Comparison of ENCODE assay signal across 29 mouse cellular contexts in the genomic region with DNA sequence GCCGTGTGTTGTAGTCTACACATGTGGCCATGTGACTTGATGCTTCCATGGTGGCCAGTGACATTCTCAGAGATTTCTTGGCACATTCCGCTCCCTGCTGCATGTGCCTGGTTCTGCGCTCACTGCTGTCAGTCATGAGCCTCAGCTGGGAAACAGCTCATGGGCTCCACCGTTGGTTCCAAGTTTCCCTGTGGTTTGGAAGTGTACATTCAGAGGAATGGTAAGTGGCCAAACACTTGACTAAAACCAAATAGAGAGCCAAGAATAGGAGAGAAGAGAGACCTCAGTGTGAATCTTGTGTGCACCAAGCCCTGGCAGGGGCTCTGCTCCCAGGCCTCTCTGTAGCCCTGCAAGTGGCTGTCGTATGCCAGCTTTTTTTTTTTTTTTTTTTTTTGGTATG. TPM values are rescaled to one million over a fixed set of nuclear protein-coding genes. Genes with fewer than 3 reads are reported as not detected.
DNase-seq lines count a peak whose midpoint lies in the region; ATAC-seq and TF ChIP-seq lines count a peak whose summit lies in the region.
"Had no signal": no experiment of that assay in that cellular context is flagged by ENCODE, and none has a peak within 500 bp of the region (broad histone marks: within the 10 kb centered on the region; RNA-seq: fewer than 3 reads in every experiment).

No protein-coding gene starts in this region.

- peak; percentile 7; the same call in 1 of the 2 replicates for TF ChIP-seq RAD21 in CH12.LX (IDR thresholded peaks at IDR 0.05; ENCODE audit: low read depth, low read length)

- no peaks in the 10 kb centered on the region for H3K36me3 ChIP-seq in embryonic facial prominence, embryonic 14.5 days (ENCODE audit: control insufficient read depth, insufficient read depth, low read length)
- H3K36me3 ChIP-seq in embryonic facial prominence, embryonic 10.5 days (replicated peaks) = peaks cover 10% of the 10 kb centered on the region; the same call in 1 of the 2 replicates
- H3K36me3 ChIP-seq in hindbrain, embryonic 16.5 days (ENCODE audit: control insufficient read depth, insufficient read depth, low read length) = no peaks in the 10 kb centered on the region
- no peaks in the 10 kb centered on the region for H3K36me3 ChIP-seq in hindbrain, embryonic 13.5 days
- peaks cover 0 to 9% of the 10 kb centered on the region in 2 experiments for H3K36me3 ChIP-seq in CH12.LX (replicated peaks in 1 of 2; ENCODE audit: control insufficient read depth in 1 of 2, insufficient read depth in 1 of 2, low read length in 1 of 2)
- no peaks in the 10 kb centered on the region for H3K36me3 ChIP-seq in lung, embryonic 15.5 days
- H3K36me3 ChIP-seq in kidney, adult 2 months (ENCODE audit: control insufficient read depth, insufficient read depth, low read length) = no peaks in the 10 kb centered on the region
- H3K36me3 ChIP-seq: forebrain, embryonic 15.5 days; liver, embryonic 13.5 days; midbrain, embryonic 15.5 days; neural tube, embryonic 13.5 days had no signal

- TF ChIP-seq CTCF in CH12.LX (conservative IDR thresholded peaks at IDR 0.05 in 1 of 2, IDR thresholded peaks at IDR 0.05 in 1 of 2; ENCODE audit: low read depth in 2 of 2, low read length in 2 of 2) = 0 out of 4 replicates have a peak, but pooled peaks of 1 of the 2 experiments have one; percentile 6
- no peak for TF ChIP-seq CTCF in kidney, adult 2 months (conservative IDR thresholded peaks at IDR 0.05; ENCODE audit: insufficient read depth, insufficient read length, low read depth, low read length)

- dilution Hi-C loops in CH12.LX (cut with MboI; ENCODE audit: extremely low pct_ligation_motif_present, extremely low pct_unique_long_range_greater_than_20kb, low sequenced_read_pairs) = no loop called here

- in situ Hi-C loops in CH12.LX (cut with MboI; ENCODE audit: low pct_ligation_motif_present, low pct_unique_long_range_greater_than_20kb, low sequenced_read_pairs) = loop anchor here (5.0 to 10.0 kb wide), 2 partner anchors 55 to 98 kb away; no protein-coding TSS in a partner anchor

- 73% methylated on average over 5 of the region's 5 CpGs for WGBS in embryonic facial prominence, embryonic 14.5 days
- 88% methylated on average over 5 of the region's 5 CpGs for WGBS in embryonic facial prominence, embryonic 10.5 days
- 65% methylated on average over 5 of the region's 5 CpGs for WGBS in hindbrain, embryonic 16.5 days
- 86% methylated on average over 5 of the region's 5 CpGs for WGBS in hindbrain, embryonic 13.5 days
- WGBS in lung, embryonic 15.5 days = 35% methylated on average over 5 of the region's 5 CpGs
- whole genome bisulfite sequencing in kidney, adult 2 months = 77% methylated on average over 5 of the region's 5 CpGs

- H3K79me2 ChIP-seq in CH12.LX (replicated peaks; ENCODE audit: control insufficient read depth, extremely low read depth, insufficient read depth, poor library complexity, severe bottlenecking) = no peaks in the 10 kb centered on the region

- no peaks in the 10 kb centered on the region for H3K4me1 ChIP-seq in embryonic facial prominence, embryonic 14.5 days (ENCODE audit: control insufficient read depth, insufficient read depth, low read length)
- H3K4me1 ChIP-seq in embryonic facial prominence, embryonic 10.5 days = peaks cover 23% of the 10 kb centered on the region
- H3K4me1 ChIP-seq in hindbrain, embryonic 16.5 days (ENCODE audit: control insufficient read depth, insufficient read depth, low read depth, low read length) = no peaks in the 10 kb centered on the region; the same call in 1 of the 2 replicates
- H3K4me1 ChIP-seq in hindbrain, embryonic 13.5 days (replicated peaks) = peaks cover 25% of the 10 kb centered on the region
- H3K4me1 ChIP-seq in CH12.LX (ENCODE audit: control insufficient read depth in 1 of 2, insufficient read depth in 2 of 2) = peaks cover 14 to 24% of the 10 kb centered on the region in 2 experiments
- peaks cover 72% of the 10 kb centered on the region for H3K4me1 ChIP-seq in lung, embryonic 15.5 days
- peaks cover 19% of the 10 kb centered on the region for H3K4me1 ChIP-seq in kidney, adult 2 months (ENCODE audit: control insufficient read depth, insufficient read depth, low read length)
- H3K4me1 ChIP-seq: midbrain, embryonic 15.5 days had no signal

- H3K4me2 ChIP-seq in embryonic facial prominence, embryonic 14.5 days (ENCODE audit: low read depth, low read length) = no peak overlapping the region
- H3K4me2 ChIP-seq in hindbrain, embryonic 16.5 days (ENCODE audit: low read length) = no peak overlapping the region
- no peak overlapping the region for H3K4me2 ChIP-seq in hindbrain, embryonic 13.5 days
- H3K4me2 ChIP-seq in CH12.LX (ENCODE audit: insufficient read depth, low read depth, poor library complexity, severe bottlenecking) = no peak overlapping the region
- no peak overlapping the region for H3K4me2 ChIP-seq in lung, embryonic 15.5 days
- H3K4me2 ChIP-seq: embryonic facial prominence, embryonic 15.5 days; forebrain, embryonic 15.5 days; kidney, embryonic 15.5 days; limb, embryonic 13.5 days; liver, embryonic 13.5 days; midbrain, embryonic 15.5 days; neural tube, embryonic 13.5 days had no signal

- no peak overlapping the region for H3K9ac ChIP-seq in embryonic facial prominence, embryonic 14.5 days (ENCODE audit: low read depth, low read length)
- H3K9ac ChIP-seq in hindbrain, embryonic 16.5 days (ENCODE audit: low read depth, low read length) = no peak overlapping the region
- no peak overlapping the region for H3K9ac ChIP-seq in hindbrain, embryonic 13.5 days
- H3K9ac ChIP-seq in CH12.LX (ENCODE audit: insufficient read depth, low read depth) = no peak overlapping the region
- no peak overlapping the region for H3K9ac ChIP-seq in lung, embryonic 15.5 days
- H3K9ac ChIP-seq: embryonic facial prominence, embryonic 15.5 days; forebrain, embryonic 15.5 days; kidney, embryonic 15.5 days; limb, embryonic 13.5 days; liver, embryonic 13.5 days; midbrain, embryonic 15.5 days; neural tube, embryonic 13.5 days had no signal

- DNase-seq in embryonic facial prominence, embryonic 14.5 days (ENCODE audit: low spot score) = peak; percentile 26
- DNase-seq in embryonic facial prominence, embryonic 10.5 days (ENCODE audit: low spot score) = no peak
- DNase-seq in CH12.LX (ENCODE audit: extremely low read depth) = no peak
- DNase-seq in urinary bladder, postnatal 25 days (ENCODE audit: low spot score) = no peak
- DNase-seq in kidney, adult 2 months = no peak
- DNase-seq: adrenal gland, adult 8-10 months; cerebellum, adult 2 months; cerebellum, postnatal 25 days; embryo, embryonic 11 days; gastrocnemius, postnatal 14 days; heart, adult 11 months; heart, postnatal 10 days; kidney, postnatal 36 days; liver, embryonic 13.5 days; retina, postnatal 1 day; right cerebral cortex, postnatal 25 days; spleen, adult 18-20 months; thymus, postnatal 14 days had no signal

- no peak for ATAC-seq in embryonic facial prominence, embryonic 14.5 days (ENCODE audit: low read depth)
- 0 out of 2 replicates have a peak, but pooled peaks have one; percentile 37 for ATAC-seq in hindbrain, embryonic 16.5 days
- ATAC-seq in hindbrain, embryonic 13.5 days (ENCODE audit: low FRiP score) = no peak
- ATAC-seq in lung, embryonic 15.5 days (ENCODE audit: borderline replicate concordance, extremely low read depth, low FRiP score, low TSS enrichment) = peak; percentile 36; the same call in 1 of the 2 replicates
- ATAC-seq: CD4-positive, CD25-positive, alpha-beta regulatory T cell, adult 4 months; forebrain, embryonic 15.5 days; midbrain, embryonic 15.5 days had no signal

- TF ChIP-seq POLR2A in CH12.LX (IDR thresholded peaks at IDR 0.05; ENCODE audit: low read depth, low read length) = no peak
- no peak for TF ChIP-seq POLR2A in kidney, adult 2 months (IDR thresholded peaks at IDR 0.05; ENCODE audit: low read depth, low read length)

- no peaks in the 10 kb centered on the region for H3K9me3 ChIP-seq in embryonic facial prominence, embryonic 14.5 days (ENCODE audit: control insufficient read depth, low read length)
- H3K9me3 ChIP-seq in embryonic facial prominence, embryonic 10.5 days = no peaks in the 10 kb centered on the region
- no peaks in the 10 kb centered on the region for H3K9me3 ChIP-seq in hindbrain, embryonic 16.5 days (ENCODE audit: control insufficient read depth, low read length)
- no peaks in the 10 kb centered on the region for H3K9me3 ChIP-seq in hindbrain, embryonic 13.5 days
- H3K9me3 ChIP-seq in CH12.LX (replicated peaks; ENCODE audit: low read length) = no peaks in the 10 kb centered on the region
- no peaks in the 10 kb centered on the region for H3K9me3 ChIP-seq in lung, embryonic 15.5 days
- H3K9me3 ChIP-seq: embryonic facial prominence, embryonic 15.5 days; forebrain, embryonic 15.5 days; kidney, embryonic 15.5 days; limb, embryonic 13.5 days; liver, embryonic 13.5 days; midbrain, embryonic 15.5 days; neural tube, embryonic 13.5 days had no signal

- no peak for TF ChIP-seq EP300 in CH12.LX (IDR thresholded peaks at IDR 0.05; ENCODE audit: low read length)

- no peak overlapping the region for H3K4me3 ChIP-seq in embryonic facial prominence, embryonic 14.5 days (ENCODE audit: low read depth, low read length)
- no peak overlapping the region for H3K4me3 ChIP-seq in embryonic facial prominence, embryonic 10.5 days
- no peak overlapping the region for H3K4me3 ChIP-seq in hindbrain, embryonic 16.5 days (ENCODE audit: low read length)
- H3K4me3 ChIP-seq in hindbrain, embryonic 13.5 days = no peak overlapping the region
- no peak overlapping the region for H3K4me3 ChIP-seq in CH12.LX (replicated peaks in 1 of 3; ENCODE audit: low read depth in 2 of 3, low read length in 2 of 3, poor library complexity in 1 of 3)
- H3K4me3 ChIP-seq in lung, embryonic 15.5 days = no peak overlapping the region
- no peak overlapping the region for H3K4me3 ChIP-seq in kidney, adult 2 months (ENCODE audit: insufficient read depth, low read depth, low read length)
- H3K4me3 ChIP-seq: embryonic facial prominence, embryonic 15.5 days; forebrain, embryonic 15.5 days; kidney, embryonic 15.5 days; limb, embryonic 13.5 days; liver, embryonic 13.5 days; midbrain, embryonic 15.5 days; myocyte; neural tube, embryonic 13.5 days had no signal

- H3K27me3 ChIP-seq in embryonic facial prominence, embryonic 14.5 days (replicated peaks; ENCODE audit: control insufficient read depth, insufficient read depth, low read length) = no peaks in the 10 kb centered on the region
- no peaks in the 10 kb centered on the region for H3K27me3 ChIP-seq in embryonic facial prominence, embryonic 10.5 days (replicated peaks; ENCODE audit: low read depth, poor library complexity, severe bottlenecking)
- H3K27me3 ChIP-seq in hindbrain, embryonic 16.5 days (replicated peaks; ENCODE audit: control insufficient read depth, insufficient read depth, low read length) = no peaks in the 10 kb centered on the region
- H3K27me3 ChIP-seq in hindbrain, embryonic 13.5 days = no peaks in the 10 kb centered on the region
- H3K27me3 ChIP-seq in CH12.LX (replicated peaks) = no peaks in the 10 kb centered on the region
- no peaks in the 10 kb centered on the region for H3K27me3 ChIP-seq in lung, embryonic 15.5 days
- no peaks in the 10 kb centered on the region for H3K27me3 ChIP-seq in kidney, adult 2 months (replicated peaks; ENCODE audit: control insufficient read depth, insufficient read depth, low read length)
- H3K27me3 ChIP-seq: embryonic facial prominence, embryonic 15.5 days; forebrain, embryonic 15.5 days; kidney, embryonic 15.5 days; limb, embryonic 13.5 days; liver, embryonic 13.5 days; midbrain, embryonic 15.5 days; neural tube, embryonic 13.5 days had no signal

- H3K27ac ChIP-seq in embryonic facial prominence, embryonic 14.5 days (replicated peaks; ENCODE audit: low read depth, low read length) = no peak overlapping the region
- H3K27ac ChIP-seq in embryonic facial prominence, embryonic 10.5 days (replicated peaks) = no peak overlapping the region
- no peak overlapping the region for H3K27ac ChIP-seq in hindbrain, embryonic 16.5 days (ENCODE audit: low read depth, low read length)
- no peak overlapping the region for H3K27ac ChIP-seq in hindbrain, embryonic 13.5 days
- H3K27ac ChIP-seq in CH12.LX (ENCODE audit: insufficient read depth, low read depth) = no peak overlapping the region
- H3K27ac ChIP-seq in lung, embryonic 15.5 days = peak overlapping the region; percentile 88
- no peak overlapping the region for H3K27ac ChIP-seq in kidney, adult 2 months (ENCODE audit: insufficient read depth, low read depth, low read length)
- H3K27ac ChIP-seq: embryonic facial prominence, embryonic 15.5 days; forebrain, embryonic 15.5 days; kidney, embryonic 15.5 days; limb, embryonic 13.5 days; liver, embryonic 13.5 days; midbrain, embryonic 15.5 days; neural tube, embryonic 13.5 days had no signal

RNA-seq across cellular contexts. Expression of a gene that starts 21.0 kb away (rescaled TPM):
- polyA plus RNA-seq in embryonic facial prominence, embryonic 14.5 days (2014; fragmentation: Nextera tagmentation; extraction: Ambion mirVana) = 39.3 and 41.6 TPM in 2 replicates
- 15.6 and 16.8 TPM in 2 replicates for polyA plus RNA-seq in embryonic facial prominence, embryonic 10.5 days (2016; fragmentation: Nextera tagmentation; extraction: Ambion mirVana)
- 17.4 and 18.8 TPM in 2 replicates for polyA plus RNA-seq in hindbrain, embryonic 16.5 days (2015; fragmentation: Nextera tagmentation; extraction: Ambion mirVana)
- polyA plus RNA-seq in hindbrain, embryonic 13.5 days (2015; fragmentation: Nextera tagmentation; extraction: Ambion mirVana) = 15.9 and 16.4 TPM in 2 replicates
- total RNA-seq in CH12.LX (2012; rRNA removed) (2.7 and 3.0 TPM in 2 replicates), CH12.LX (2014; rRNA removed) (1.7 and 1.8 TPM in 2 replicates)
- 5.4 and 6.9 TPM in 2 replicates for polyA plus RNA-seq in CH12.LX (2012; ENCODE audit: insufficient read length, low read depth)
- polyA plus RNA-seq in lung, embryonic 15.5 days (2015; fragmentation: Nextera tagmentation; extraction: Ambion mirVana) = 31.2 and 35.9 TPM in 2 replicates
- polyA plus RNA-seq in kidney, adult 2 months (2012; rRNA removed) = 25.1 and 27.5 TPM in 2 replicates

Comparison
In these comparisons a context has a peak if more than half of its experiments do, and no peak if none do; other contexts are left out.
1. ATAC-seq: peak in hindbrain, embryonic 16.5 days (single experiment) and lung, embryonic 15.5 days (single experiment); none in embryonic facial prominence, embryonic 14.5 days (single experiment) and hindbrain, embryonic 13.5 days (single experiment).